Mouse (Mus musculus) ovary, postnatal 10 days (tissue): Measurements from ENCODE around the gene Akap13.

Source experiments
- DNase-seq: peaks from one replicate; pipeline ENCODE4 v3.0.0; 2022; ENCODE audit warnings: low spot score

The Akap13 gene

DNA sequence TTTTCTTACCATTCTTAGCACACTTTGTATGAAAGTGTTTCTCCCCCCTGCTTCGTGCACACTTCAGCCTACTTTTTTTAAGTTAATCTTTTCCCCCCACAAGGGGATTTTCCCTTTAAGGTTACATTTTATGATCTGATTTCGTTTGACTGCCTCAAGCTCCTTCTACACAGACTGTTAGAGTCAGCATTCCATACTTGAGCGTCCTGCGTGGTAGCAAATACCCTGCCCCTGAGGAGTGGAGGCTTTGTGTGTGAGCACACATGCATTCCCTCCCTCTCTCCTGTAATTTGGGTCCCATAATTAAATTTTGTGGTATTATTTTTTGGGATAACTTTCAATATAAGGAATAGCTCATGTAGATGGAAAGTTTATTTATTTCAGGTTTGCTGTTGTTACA lies 103.8 kb downstream of the Akap13 start:
- no peak for DNase-seq

DNA sequence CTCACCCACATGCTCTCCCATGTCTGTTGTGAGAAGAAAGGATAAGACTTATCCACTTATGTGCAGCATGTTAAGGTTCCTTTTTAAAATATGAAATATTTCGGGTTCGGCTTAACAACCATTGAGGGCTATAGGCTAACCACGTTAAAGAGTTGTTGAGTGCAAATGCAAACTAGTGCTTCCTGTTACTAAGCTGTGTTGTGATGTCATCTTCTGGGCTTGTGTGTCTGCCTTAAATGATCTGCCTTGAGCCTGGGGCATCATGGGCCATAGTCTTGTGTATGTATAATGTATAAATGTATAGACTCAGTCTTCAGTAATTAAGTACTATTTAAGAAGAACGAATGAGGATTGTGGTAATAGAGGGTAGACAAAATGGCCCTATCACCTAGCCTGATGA lies 104.6 kb downstream of the Akap13 start:
- DNase-seq = no peak

DNA sequence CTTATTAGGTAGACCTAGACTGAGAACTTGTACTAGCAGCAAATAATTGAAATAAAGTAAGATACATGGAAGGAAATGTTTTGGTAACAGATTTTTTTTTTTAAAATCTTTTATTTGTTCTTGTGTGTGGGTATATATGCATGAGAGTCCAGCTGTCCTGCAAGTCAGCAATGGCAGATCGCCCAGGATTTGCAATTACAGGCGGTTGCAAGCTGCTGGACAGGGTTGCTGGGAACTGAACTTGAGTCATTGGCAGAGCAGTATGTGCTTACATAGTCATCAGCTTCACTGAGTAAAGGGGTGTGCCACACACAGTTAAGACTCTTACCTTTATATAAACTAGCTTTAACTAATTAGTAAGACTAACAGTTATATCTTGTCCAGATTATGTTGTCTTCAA lies 105.2 kb downstream of the Akap13 start:
- DNase-seq = no peak

DNA sequence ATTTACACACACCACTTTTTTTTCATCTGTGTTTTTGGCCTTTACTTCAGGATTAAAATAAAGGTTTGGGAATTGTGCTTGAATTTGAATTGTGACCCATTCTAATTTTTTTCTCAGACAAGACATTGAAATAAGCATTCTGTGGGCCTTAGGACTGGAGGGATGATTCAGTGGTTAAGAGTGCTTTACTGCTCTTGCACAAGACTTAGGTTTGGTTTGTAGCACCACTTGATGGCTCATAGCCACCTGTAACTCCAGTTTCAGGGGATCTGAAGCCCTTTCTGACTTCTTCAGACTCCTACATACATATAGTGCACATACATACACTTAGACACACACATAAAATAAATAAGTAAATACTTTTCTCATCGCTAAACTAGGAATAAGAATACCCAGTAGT lies 105.8 kb downstream of the Akap13 start:
- DNase-seq = no peak

DNA sequence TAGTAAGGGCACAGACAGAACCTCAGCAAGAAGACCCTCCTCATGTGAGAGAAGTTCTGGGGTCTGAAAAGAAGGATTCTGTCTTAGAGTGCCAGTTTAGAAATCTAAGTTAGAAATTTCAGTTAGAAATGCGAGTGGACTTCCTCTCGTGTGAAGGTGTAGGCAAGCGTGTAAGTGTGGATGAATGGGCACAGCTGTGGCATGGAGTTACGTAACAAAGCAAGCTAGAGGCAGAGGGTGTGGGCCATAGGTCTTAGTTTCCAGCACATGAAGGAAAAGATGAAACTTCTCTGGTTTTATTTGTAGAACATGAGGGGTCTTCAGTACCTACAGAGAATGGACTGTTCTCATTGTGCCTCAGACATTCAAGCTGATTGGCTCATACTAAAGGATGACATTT lies 112.9 kb downstream of the Akap13 start:
- DNase-seq = no peak

DNA sequence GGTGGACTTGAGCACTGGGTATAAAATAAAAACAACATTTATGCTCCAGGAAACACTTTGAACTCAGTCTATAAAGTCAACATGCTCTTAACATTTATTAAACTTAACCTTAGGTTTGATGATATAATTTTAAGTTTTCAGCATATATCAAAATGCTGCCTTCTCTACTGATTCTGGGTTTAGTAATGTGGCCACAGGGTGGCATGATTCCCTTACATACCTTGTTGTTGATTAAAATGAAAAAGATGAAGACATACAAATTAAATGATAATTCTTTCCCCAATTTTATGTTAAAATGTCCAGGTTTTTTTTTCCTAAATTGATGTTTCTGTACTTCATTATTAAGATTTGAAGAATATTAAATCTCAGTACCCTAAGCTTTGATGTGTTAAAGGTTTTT lies 113.5 kb downstream of the Akap13 start:
- DNase-seq = no peak

GRCm38 (mm10) chr7:75570218-75570617 lies 114.9 kb downstream of the Akap13 start:
- DNase-seq = no peak

DNA sequence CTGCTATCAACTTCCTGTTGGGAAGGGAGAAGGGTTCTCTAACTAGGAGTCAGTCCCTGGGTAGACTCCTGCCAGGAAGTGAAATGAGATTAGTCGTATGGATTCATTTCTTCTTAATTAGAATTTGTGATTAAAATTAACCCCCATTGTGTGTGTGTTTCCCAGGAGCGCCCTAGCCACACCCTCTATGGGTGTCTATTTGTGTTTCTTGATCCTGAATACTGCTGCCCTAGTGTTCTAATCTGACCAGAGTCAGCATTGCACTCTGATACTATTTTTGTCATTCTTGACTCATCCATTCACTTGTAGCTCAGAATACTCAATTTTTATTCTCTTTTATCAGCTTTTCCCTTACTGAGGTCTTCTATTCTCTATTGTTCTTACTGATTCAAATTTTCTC lies 115.7 kb downstream of the Akap13 start:
- no peak for DNase-seq

- DNase-seq = no peak
Observed at GRCm38 (mm10) chr7:75572127-75572526, 116.8 kb downstream of the Akap13 start.

- DNase-seq = no peak
Observed at GRCm38 (mm10) chr7:75575120-75575649, 119.9 kb downstream of the Akap13 start.

DNA sequence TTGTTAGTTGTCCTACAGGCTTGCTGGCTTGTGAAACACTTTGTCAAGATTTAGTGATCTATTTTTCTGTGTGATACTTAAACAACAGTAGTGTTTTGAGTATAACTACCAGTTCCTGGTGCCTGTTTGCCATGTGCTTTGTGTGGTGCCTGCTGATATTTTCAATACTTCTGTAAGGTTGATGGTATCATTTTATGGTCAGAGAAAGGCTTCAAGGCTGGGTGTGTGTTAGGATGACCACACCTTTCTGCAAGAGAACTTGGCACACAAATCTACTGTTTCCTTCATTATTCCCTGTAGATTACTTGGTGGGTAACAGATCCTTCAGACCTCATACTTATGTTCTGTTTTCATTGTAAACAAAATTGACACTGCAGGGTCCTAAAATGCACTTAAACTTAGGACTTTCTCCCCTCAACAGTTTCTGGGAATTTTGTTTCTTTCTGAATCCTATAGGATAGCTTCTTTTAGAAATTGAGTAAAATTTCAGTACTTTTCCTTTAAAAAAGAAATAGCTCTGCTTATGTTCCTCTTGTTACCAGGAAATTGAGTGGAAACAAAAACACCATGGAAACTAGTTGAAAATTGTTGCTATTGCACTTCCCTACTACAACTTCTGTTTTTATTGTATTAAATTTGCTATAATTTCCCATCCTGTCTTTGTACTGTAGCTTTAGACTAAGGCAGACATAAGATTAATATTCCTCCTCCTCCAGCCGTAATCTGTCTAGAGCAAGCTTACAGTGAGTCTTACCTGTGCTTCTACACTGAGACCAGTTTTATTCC lies 120.7 kb downstream of the Akap13 start:
- DNase-seq = no peak

GRCm38 (mm10) chr7:75576851-75577250 lies 121.5 kb downstream of the Akap13 start:
- DNase-seq = no peak

GRCm38 (mm10) chr7:75577353-75577752 lies 122.0 kb downstream of the Akap13 start:
- DNase-seq = no peak

GRCm38 (mm10) chr7:75578647-75579046 lies 123.3 kb downstream of the Akap13 start:
- DNase-seq = no peak

GRCm38 (mm10) chr7:75582091-75582490 lies 126.8 kb downstream of the Akap13 start:
- DNase-seq = no peak

DNA sequence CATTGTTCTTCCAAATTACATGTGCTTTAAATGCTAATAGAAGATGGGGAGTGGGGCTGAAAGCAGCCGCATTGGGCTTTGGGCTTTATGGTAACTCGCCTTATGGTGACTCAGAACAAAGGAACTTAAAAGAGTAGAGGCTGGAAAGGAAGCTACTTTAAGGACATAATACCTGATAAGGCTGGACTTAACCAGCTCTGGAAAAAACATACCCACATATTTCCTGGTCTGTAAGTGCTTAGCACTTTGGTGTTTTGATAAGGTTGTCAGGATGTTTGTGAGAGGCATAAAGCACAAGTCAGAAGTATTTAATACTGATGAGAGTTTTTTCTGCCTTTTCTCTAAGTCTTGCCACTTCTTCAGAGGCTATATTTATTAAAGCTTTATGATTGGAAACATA lies 128.8 kb downstream of the Akap13 start:
- DNase-seq = no peak

DNA sequence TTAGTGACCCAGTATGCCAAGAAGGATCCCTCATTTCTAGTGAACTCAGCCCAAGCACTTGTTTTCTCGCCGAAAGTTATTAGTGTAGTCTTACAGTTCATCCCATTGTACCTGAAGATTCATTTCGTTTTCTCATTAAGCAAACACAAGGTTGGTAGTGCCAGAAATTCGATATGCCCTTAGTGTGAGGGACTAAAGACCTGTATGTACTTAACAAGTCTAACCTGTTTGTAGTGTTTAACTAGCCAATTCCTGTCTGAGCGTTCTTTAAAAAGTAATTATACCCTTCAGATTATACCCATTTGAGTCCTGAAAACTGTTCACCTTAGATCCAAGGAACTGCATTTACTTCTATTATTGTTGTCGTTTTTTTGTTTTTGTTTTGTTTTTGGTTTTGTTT lies 130.1 kb downstream of the Akap13 start:
- DNase-seq = no peak

DNA sequence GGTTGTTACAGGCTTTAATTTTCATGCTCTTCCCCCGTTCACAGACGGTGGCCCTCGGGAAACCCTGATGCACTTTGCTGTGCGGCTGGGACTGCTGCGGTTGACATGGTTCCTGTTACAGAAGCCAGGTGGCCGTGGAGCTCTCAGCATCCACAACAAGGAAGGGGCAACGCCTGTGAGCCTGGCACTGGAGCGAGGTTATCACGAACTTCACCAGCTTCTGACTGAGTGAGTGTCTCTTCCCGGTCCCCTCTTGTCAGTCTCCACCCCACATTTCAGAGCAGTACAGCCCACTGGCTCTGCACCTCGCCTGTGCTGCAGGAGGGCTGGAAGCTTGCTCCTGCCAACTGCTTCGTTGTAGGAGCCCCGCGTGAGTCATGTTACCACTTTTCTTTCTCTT lies 130.8 kb downstream of the Akap13 start:
- no peak for DNase-seq

GRCm38 (mm10) chr7:75587727-75588126 lies 132.4 kb downstream of the Akap13 start:
- no peak for DNase-seq

DNA sequence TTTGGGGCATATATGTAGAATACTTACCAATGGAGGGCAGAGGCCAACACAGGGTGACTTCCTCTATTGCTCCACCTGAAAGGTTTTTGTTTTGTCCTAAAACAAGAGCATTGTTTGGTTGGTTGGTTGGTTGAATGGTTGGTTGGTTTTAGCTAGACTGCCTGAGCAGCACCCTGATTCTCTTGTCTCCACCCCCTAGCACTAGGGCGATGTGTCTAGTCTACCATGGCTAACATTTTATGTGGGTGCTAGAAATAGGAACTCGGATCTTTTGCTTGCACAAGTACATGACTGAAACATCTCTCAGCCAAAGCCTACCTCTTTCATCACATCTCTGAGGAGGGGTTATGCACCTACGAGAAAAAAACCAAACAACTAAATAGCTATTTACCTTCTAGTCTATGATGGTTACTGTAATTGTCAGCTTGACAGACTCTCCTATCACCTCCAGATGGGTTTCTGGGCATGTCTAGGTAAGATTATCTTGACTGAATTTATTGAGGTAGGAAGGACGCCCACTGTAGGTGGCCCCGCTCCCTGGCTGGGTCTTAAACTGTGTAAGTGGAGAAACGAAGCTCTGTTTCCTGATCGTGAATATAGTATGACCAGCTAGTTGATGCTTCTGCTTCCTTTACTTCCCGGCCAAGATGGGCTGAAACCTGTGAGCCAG lies 134.1 kb downstream of the Akap13 start:
- no peak for DNase-seq

GRCm38 (mm10) chr7:75591961-75592360 lies 136.6 kb downstream of the Akap13 start:
- DNase-seq = no peak

DNA sequence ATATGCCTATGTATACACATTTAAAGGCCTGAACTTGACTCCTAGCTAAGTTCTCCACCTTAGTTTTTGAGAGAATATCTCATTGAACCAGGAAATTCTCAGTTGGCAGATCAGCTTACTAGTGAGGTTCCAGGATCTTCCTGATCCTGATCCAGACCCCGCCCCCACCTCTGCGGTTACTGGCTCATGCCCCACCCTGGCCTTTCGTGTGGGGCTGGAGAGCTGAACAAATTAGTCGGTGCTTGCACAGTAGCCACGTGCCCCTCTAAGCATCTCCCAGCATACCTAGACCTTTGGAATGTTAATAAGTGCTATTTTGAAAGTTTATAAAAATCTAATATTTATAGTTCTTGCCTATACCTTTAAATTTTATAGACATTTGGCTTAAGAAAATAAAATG lies 139.5 kb downstream of the Akap13 start:
- DNase-seq = no peak

DNA sequence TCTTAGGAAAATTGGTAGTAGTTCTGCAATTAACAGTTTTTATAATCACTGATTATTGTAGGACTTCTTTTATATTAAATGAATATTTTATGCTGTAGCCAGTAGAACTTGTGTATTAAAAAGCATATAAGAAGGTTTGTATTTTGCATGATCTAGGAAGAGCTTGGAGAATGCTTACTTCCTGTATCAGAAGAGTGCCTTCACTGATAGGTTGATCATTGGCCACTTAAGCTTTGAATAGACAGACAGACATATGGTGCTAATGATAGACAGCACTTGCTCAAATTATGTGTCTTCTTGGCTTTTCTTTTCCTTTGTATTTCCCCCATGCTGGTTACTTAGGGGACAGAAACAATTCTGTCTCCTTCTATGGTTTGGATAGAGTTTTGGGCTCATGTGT lies 139.9 kb downstream of the Akap13 start:
- DNase-seq = no peak
